Mouse (Mus musculus): ENCODE results near the gene Atp6v0a4. TPM values are rescaled to one million over a fixed set of nuclear protein-coding genes. Genes with fewer than 3 reads are reported as not detected.
A peak's percentile ranks its signal among the peaks of the same experiment; 100 is the strongest.

Gene Atp6v0a4
- polyA plus RNA-seq, 1 experiment from 2014 or later = 1.3 TPM

- Histone ChIP-seq H3K4me1 (no peaks in the 10 kb centered on the region), H3K27ac (no peak overlapping the region), H3K4me3 (no peak overlapping the region), H3K36me3 (no peaks in the 10 kb centered on the region), H3K4me2 (no peak overlapping the region), H3K9ac (no peak overlapping the region), H3K27me3 (no peaks in the 10 kb centered on the region), H3K9me3 (no peaks in the 10 kb centered on the region; the same call in 1 of the 2 replicates)
- ATAC-seq (ENCODE audit: insufficient number of reproducible peaks, insufficient read depth, low FRiP score, low TSS enrichment, low read depth) = no peak
- WGBS = 89% methylated on average over 4 of the region's 4 CpGs
Observed at GRCm38 (mm10) chr6:38071256-38071655, 53.1 kb downstream of the Atp6v0a4 start.

- Histone ChIP-seq H3K9me3 (no peaks in the 10 kb centered on the region), H3K9ac (no peak overlapping the region), H3K4me1 (peaks cover 14% of the 10 kb centered on the region), H3K27ac (no peak overlapping the region), H3K27me3 (no peaks in the 10 kb centered on the region), H3K36me3 (no peaks in the 10 kb centered on the region), H3K4me2 (no peak overlapping the region), H3K4me3 (no peak overlapping the region)
- ATAC-seq (ENCODE audit: insufficient number of reproducible peaks, insufficient read depth, low FRiP score, low TSS enrichment, low read depth) = no peak
- WGBS = 3% methylated on average over 5 of the region's 5 CpGs
Observed at GRCm38 (mm10) chr6:38066215-38066614, 58.2 kb downstream of the Atp6v0a4 start.

- Histone ChIP-seq H3K9me3 (no peaks in the 10 kb centered on the region), H3K36me3 (no peaks in the 10 kb centered on the region), H3K4me3 (no peak overlapping the region), H3K27ac (no peak overlapping the region), H3K27me3 (no peaks in the 10 kb centered on the region), H3K4me2 (no peak overlapping the region), H3K4me1 (peaks cover 14% of the 10 kb centered on the region), H3K9ac (no peak overlapping the region)
- 70% methylated on average over 11 of the region's 11 CpGs for WGBS
- no peak for ATAC-seq (ENCODE audit: insufficient number of reproducible peaks, insufficient read depth, low FRiP score, low TSS enrichment, low read depth)
Observed at GRCm38 (mm10) chr6:38065501-38066122, 58.8 kb downstream of the Atp6v0a4 start.

GRCm38 (mm10) chr6:38065122-38065500 lies 59.3 kb downstream of the Atp6v0a4 start:
- no peak overlapping the region for H3K4me2 ChIP-seq
- H3K4me3 ChIP-seq = no peak overlapping the region
- H3K9ac ChIP-seq = no peak overlapping the region
- H3K4me1 ChIP-seq = peaks cover 14% of the 10 kb centered on the region
- no peaks in the 10 kb centered on the region for H3K27me3 ChIP-seq
- WGBS = 67% methylated on average over 3 of the region's 3 CpGs
- H3K9me3 ChIP-seq = no peaks in the 10 kb centered on the region
- no peak overlapping the region for H3K27ac ChIP-seq
- H3K36me3 ChIP-seq = no peaks in the 10 kb centered on the region
- no peak for ATAC-seq (ENCODE audit: insufficient number of reproducible peaks, insufficient read depth, low FRiP score, low TSS enrichment, low read depth)

GRCm38 (mm10) chr6:38064621-38065020 lies 59.8 kb downstream of the Atp6v0a4 start:
- no peaks in the 10 kb centered on the region for H3K36me3 ChIP-seq
- WGBS = 70% methylated on average over 2 of the region's 2 CpGs
- no peaks in the 10 kb centered on the region for H3K9me3 ChIP-seq
- H3K9ac ChIP-seq = no peak overlapping the region
- no peak for ATAC-seq (ENCODE audit: insufficient number of reproducible peaks, insufficient read depth, low FRiP score, low TSS enrichment, low read depth)
- H3K27me3 ChIP-seq = no peaks in the 10 kb centered on the region
- no peak overlapping the region for H3K27ac ChIP-seq
- H3K4me2 ChIP-seq = no peak overlapping the region
- H3K4me1 ChIP-seq = peaks cover 14% of the 10 kb centered on the region
- no peak overlapping the region for H3K4me3 ChIP-seq

- H3K36me3 ChIP-seq = no peaks in the 10 kb centered on the region
- peaks cover 12% of the 10 kb centered on the region for H3K4me1 ChIP-seq
- H3K27ac ChIP-seq = no peak overlapping the region
- no peaks in the 10 kb centered on the region for H3K9me3 ChIP-seq
- WGBS = 55% methylated on average over 5 of the region's 5 CpGs
- no peak overlapping the region for H3K4me3 ChIP-seq
- no peak overlapping the region for H3K4me2 ChIP-seq
- H3K27me3 ChIP-seq = no peaks in the 10 kb centered on the region
- ATAC-seq (ENCODE audit: insufficient number of reproducible peaks, insufficient read depth, low FRiP score, low TSS enrichment, low read depth) = no peak
- no peak overlapping the region for H3K9ac ChIP-seq
Observed at GRCm38 (mm10) chr6:38058805-38059204, 65.6 kb downstream of the Atp6v0a4 start.

GRCm38 (mm10) chr6:38055471-38056330 lies 68.7 kb downstream of the Atp6v0a4 start:
- 81% methylated on average over 15 of the region's 15 CpGs for WGBS
- Histone ChIP-seq H3K4me2 (no peak overlapping the region), H3K36me3 (no peaks in the 10 kb centered on the region), H3K4me3 (no peak overlapping the region), H3K27ac (peak overlapping the region; percentile 11; the same call in 1 of the 2 replicates), H3K9me3 (no peaks in the 10 kb centered on the region), H3K27me3 (no peaks in the 10 kb centered on the region), H3K4me1 (peaks cover 12% of the 10 kb centered on the region), H3K9ac (no peak overlapping the region)
- ATAC-seq (ENCODE audit: insufficient number of reproducible peaks, insufficient read depth, low FRiP score, low TSS enrichment, low read depth) = no peak

- Histone ChIP-seq H3K36me3 (no peaks in the 10 kb centered on the region), H3K27ac (no peak overlapping the region), H3K4me3 (no peak overlapping the region), H3K4me1 (peaks cover 14% of the 10 kb centered on the region), H3K4me2 (no peak overlapping the region), H3K9me3 (0 out of 2 replicates have a peak, but pooled peaks cover under 1% of the 10 kb centered on the region), H3K27me3 (no peaks in the 10 kb centered on the region), H3K9ac (no peak overlapping the region)
- WGBS = 97% methylated on average over 6 of the region's 6 CpGs
- no peak for ATAC-seq (ENCODE audit: insufficient number of reproducible peaks, insufficient read depth, low FRiP score, low TSS enrichment, low read depth)
Observed at GRCm38 (mm10) chr6:38049601-38050000, 74.8 kb downstream of the Atp6v0a4 start.

- Histone ChIP-seq H3K27ac (peak overlapping the region; percentile 49), H3K4me2 (no peak overlapping the region), H3K27me3 (no peaks in the 10 kb centered on the region), H3K4me1 (peaks cover 11% of the 10 kb centered on the region), H3K36me3 (no peaks in the 10 kb centered on the region), H3K9ac (no peak overlapping the region), H3K4me3 (no peak overlapping the region), H3K9me3 (0 out of 2 replicates have a peak, but pooled peaks cover 4% of the 10 kb centered on the region)
- ATAC-seq (ENCODE audit: insufficient number of reproducible peaks, insufficient read depth, low FRiP score, low TSS enrichment, low read depth) = no peak
- 65% methylated on average over 6 of the region's 6 CpGs for WGBS
Observed at GRCm38 (mm10) chr6:38048800-38049561, 75.4 kb downstream of the Atp6v0a4 start.

- Histone ChIP-seq H3K4me2 (no peak overlapping the region), H3K4me3 (no peak overlapping the region), H3K27ac (no peak overlapping the region), H3K36me3 (no peaks in the 10 kb centered on the region), H3K9me3 (0 out of 2 replicates have a peak, but pooled peaks cover 4% of the 10 kb centered on the region), H3K9ac (no peak overlapping the region), H3K4me1 (peaks cover 11% of the 10 kb centered on the region), H3K27me3 (no peaks in the 10 kb centered on the region)
- no peak for ATAC-seq (ENCODE audit: insufficient number of reproducible peaks, insufficient read depth, low FRiP score, low TSS enrichment, low read depth)
- 71% methylated on average over 4 of the region's 4 CpGs for WGBS
Observed at GRCm38 (mm10) chr6:38048003-38048402, 76.4 kb downstream of the Atp6v0a4 start.

GRCm38 (mm10) chr6:38046838-38047237 lies 77.5 kb downstream of the Atp6v0a4 start, which contains the start of gene Svopl:
Gene Svopl, minus strand, starts transcription at chr6:38046996.
- Histone ChIP-seq H3K4me1 (peaks cover 11% of the 10 kb centered on the region), H3K36me3 (no peaks in the 10 kb centered on the region), H3K4me3 (no peak within 1 kb of the TSS), H3K9ac (no peak within 1 kb of the TSS), H3K27me3 (no peaks in the 10 kb centered on the region), H3K4me2 (0 out of 2 replicates have a peak within 1 kb of the TSS, but pooled peaks have one; percentile 1), H3K9me3 (0 out of 2 replicates have a peak, but pooled peaks cover 4% of the 10 kb centered on the region), H3K27ac (no peak within 1 kb of the TSS)
- ATAC-seq (ENCODE audit: insufficient number of reproducible peaks, insufficient read depth, low FRiP score, low TSS enrichment, low read depth) = no peak
- WGBS = 10% methylated on average over 6 of the region's 6 CpGs

Data from embryonic facial prominence, embryonic 13.5 days (tissue).